Mouse (Mus musculus) hindbrain, embryonic 14.5 days (tissue): ENCODE measurements around the gene Adgb. TPM values are rescaled to one million over a fixed set of nuclear protein-coding genes. Genes with fewer than 3 reads are reported as not detected.
"Not testable (repeated sequence)": the region's sequence is repeated elsewhere in the genome, so short reads cannot be mapped to it uniquely, and the experiment has no call there.

ENCODE experiments used
- ATAC-seq: fragments of 200-750 bp; cut with Nextera tagmentation; 2 replicates; pipeline ENCODE4 v1.8.0; 2017; ENCODE audit warnings: moderate number of reproducible peaks, mild to moderate bottlenecking, moderate TSS enrichment, moderate library complexity; ENCODE audit not compliant: low FRiP score
- DNase-seq: peaks from one replicate; pipeline ENCODE4 v3.0.0-alpha.2; 2015; ENCODE audit warnings: low spot score
- H3K27ac ChIP-seq: fragments of 300-500 bp; sonication (generic); 2 replicates; pipeline ENCODE4 v1.5.1; 2014; ENCODE audit warnings: mild to moderate bottlenecking, moderate library complexity
- H3K27me3 ChIP-seq: fragments of 300-500 bp; sonication (generic); 2 replicates; pipeline ENCODE4 v1.6.1; 2014; ENCODE audit warnings: mild to moderate bottlenecking, low read length, mixed read lengths; ENCODE audit not compliant: control insufficient read depth, insufficient read depth
- H3K36me3 ChIP-seq: fragments of 300-500 bp; sonication (generic); replicated peaks from 2 replicates; pipeline ENCODE4 v1.6.1; 2014; ENCODE audit not compliant: control insufficient read depth, insufficient read depth
- H3K4me1 ChIP-seq: fragments of 300-500 bp; sonication (generic); replicated peaks from 2 replicates; pipeline ENCODE4 v1.6.1; 2014; ENCODE audit warnings: antibody characterized with exemption, low read length, mixed read lengths; ENCODE audit not compliant: control insufficient read depth, insufficient read depth
- H3K4me2 ChIP-seq: fragments of 300-500 bp; sonication (generic); replicated peaks from 2 replicates; pipeline ENCODE4 v1.6.1; 2014; ENCODE audit warnings: mild to moderate bottlenecking, moderate library complexity
- H3K4me3 ChIP-seq: fragments of 300-500 bp; sonication (generic); replicated peaks from 2 replicates; pipeline ENCODE4 v1.5.1; 2014; ENCODE audit warnings: mild to moderate bottlenecking, low read length
- H3K9ac ChIP-seq: fragments of 300-500 bp; sonication (generic); 2 replicates; pipeline ENCODE4 v1.6.1; 2014
- H3K9me3 ChIP-seq: fragments of 300-500 bp; sonication (generic); 2 replicates; pipeline ENCODE4 v1.6.1; 2016; ENCODE audit warnings: low read length; ENCODE audit not compliant: control insufficient read depth
- WGBS: fragments of 180-500 bp; shearing (Covaris S2); extraction: QIAGEN DNeasy Blood & Tissue Kit; methylation state at CpG from one replicate; pipeline ENCODE4 v1.1.7; 2014; 5-methylcytosine and 5-hydroxymethylcytosine counted together
- polyA plus RNA-seq: library from polyadenylated mRNA; unstranded; fragments of >200 nt; fragmentation: Nextera tagmentation; extraction: Ambion mirVana; gene quantifications from 2 replicates; pipeline ENCODE4 v1.2.1, GENCODE M21; 2014

Gene Adgb
- polyA plus RNA-seq, result 0.34 and 0.46 TPM in 2 replicates

DNA sequence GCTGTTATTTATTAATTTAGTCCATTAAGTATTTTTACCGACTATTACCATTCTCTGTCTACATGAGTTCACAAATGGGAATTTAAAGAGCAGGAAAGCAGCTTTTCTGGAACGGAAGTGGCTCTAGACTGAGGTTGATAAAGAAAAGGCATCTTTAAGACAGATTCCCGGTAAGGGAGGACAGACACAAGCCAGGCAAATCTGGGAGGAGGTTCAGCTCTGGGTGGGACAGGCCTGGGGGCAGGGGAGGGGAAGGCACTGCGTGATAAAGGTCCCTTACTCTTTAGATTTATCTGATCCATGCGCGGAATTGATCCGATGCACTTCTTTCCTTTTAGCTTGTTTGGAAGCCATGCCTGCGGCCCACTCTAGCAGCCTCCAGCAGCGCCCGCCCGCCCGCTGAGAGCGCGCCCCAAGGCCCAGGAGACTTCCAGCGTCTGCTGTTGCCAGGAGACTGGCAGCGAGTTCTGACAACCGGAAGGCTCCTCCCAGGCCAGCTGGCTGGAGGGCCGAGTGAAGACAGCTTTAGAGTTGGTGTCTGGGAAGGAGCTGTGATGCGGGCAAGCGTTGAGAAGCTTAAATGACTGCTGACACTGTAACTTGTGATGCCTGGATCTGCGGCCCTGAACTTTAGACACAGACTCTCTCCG, at the start of gene Adgb:
TSS of gene Adgb (minus strand) at position 366 of the 650 bp plus-strand sequence.
- Histone ChIP-seq H3K4me3 (peak within 1 kb of the TSS; percentile 13; the same call in 1 of the 2 replicates), H3K9me3 (no peaks in the 10 kb centered on the region), H3K27ac (no peak within 1 kb of the TSS), H3K4me1 (peaks cover 6% of the 10 kb centered on the region; the same call in 1 of the 2 replicates), H3K4me2 (peak within 1 kb of the TSS; percentile 51), H3K9ac (peak within 1 kb of the TSS; percentile 43), H3K27me3 (no peaks in the 10 kb centered on the region), H3K36me3 (no peaks in the 10 kb centered on the region)
- peak; percentile 69 for DNase-seq
- ATAC-seq, result peak; percentile 86
- WGBS, result 6% methylated on average over 22 of the region's 22 CpGs

DNA sequence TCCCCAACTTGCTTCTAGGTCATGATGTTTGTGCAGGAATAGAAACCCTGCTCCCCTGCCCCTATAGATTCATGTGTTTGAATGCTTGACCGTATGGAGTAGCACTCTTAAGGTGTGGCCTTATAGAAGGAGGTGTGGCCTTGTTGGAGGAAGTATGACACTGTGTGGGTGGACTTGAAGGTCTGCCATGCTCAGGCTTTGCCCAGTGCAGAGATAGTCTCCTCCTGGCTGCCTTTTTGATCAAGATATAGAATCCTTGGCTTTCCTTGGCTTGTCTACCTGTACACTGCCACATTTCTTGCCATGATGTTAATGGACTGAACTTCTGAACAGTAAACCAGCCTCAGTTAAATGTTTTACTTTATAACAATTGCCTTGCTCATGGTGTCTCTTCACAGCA, 8.0 kb upstream of the Adgb start:
- no peak for DNase-seq
- WGBS, result 88% methylated on average over 1 of the region's 1 CpGs
- H3K27ac ChIP-seq, result no peak overlapping the region
- H3K4me1 ChIP-seq, result no peaks in the 10 kb centered on the region
- no peaks in the 10 kb centered on the region for H3K36me3 ChIP-seq
- no peaks in the 10 kb centered on the region for H3K27me3 ChIP-seq
- H3K9ac ChIP-seq, result no peak overlapping the region
- no peak overlapping the region for H3K4me3 ChIP-seq
- ATAC-seq, result no peak
- no peaks in the 10 kb centered on the region for H3K9me3 ChIP-seq
- H3K4me2 ChIP-seq, result no peak overlapping the region

DNA sequence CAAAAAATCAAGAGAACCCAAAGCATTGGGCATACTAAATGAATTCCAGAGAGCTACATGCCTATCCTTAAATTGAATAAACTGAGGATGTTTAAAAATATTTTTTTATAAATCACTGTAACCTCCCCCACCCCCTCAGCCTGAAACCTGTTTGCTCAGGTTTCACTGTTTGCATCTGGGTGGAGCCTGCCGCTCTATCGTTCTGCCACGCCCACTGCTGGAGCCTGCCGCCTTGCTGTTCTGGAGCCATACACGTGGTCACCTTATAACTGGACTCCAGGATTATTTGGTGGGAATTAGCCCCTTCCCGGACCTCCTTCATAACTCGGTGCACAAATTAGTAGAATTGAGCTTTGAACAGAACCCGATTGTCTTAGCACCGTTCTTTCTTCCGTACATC, 5.3 kb upstream of the Adgb start:
- 66% methylated on average over 10 of the region's 10 CpGs for WGBS
- not testable (repeated sequence) for H3K27me3 ChIP-seq, ATAC-seq, H3K4me1 ChIP-seq, H3K9me3 ChIP-seq, H3K27ac ChIP-seq, H3K36me3 ChIP-seq, DNase-seq, H3K4me3 ChIP-seq, H3K9ac ChIP-seq, H3K4me2 ChIP-seq

DNA sequence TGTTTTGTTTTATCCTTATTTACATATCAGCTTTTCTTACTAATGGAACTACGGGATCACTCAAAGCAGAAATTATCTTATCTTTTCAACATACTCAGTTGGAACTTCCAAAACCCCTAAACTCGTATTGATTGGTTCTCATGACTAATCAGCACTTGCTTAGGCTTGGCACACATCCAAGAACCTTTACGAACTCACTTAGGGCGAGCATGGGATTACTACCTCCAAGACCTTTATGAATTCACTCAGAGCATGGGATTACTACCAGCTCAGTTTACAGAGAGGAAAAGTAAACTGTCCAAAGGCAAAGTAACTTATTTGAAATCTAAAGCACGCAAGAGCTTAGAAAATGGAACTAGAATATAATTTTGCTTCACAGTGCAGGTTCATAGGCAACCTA, 4.8 kb upstream of the Adgb start:
- no peaks in the 10 kb centered on the region for H3K27me3 ChIP-seq
- H3K27ac ChIP-seq, result no peak overlapping the region
- DNase-seq (no peak), ATAC-seq (no peak)
- H3K4me2 ChIP-seq, result no peak overlapping the region
- H3K36me3 ChIP-seq, result no peaks in the 10 kb centered on the region
- 74% methylated on average over 5 of the region's 5 CpGs for WGBS
- peaks cover 6% of the 10 kb centered on the region; the same call in 1 of the 2 replicates for H3K4me1 ChIP-seq
- H3K9me3 ChIP-seq, result no peaks in the 10 kb centered on the region
- no peak overlapping the region for H3K4me3 ChIP-seq
- no peak overlapping the region for H3K9ac ChIP-seq

DNA sequence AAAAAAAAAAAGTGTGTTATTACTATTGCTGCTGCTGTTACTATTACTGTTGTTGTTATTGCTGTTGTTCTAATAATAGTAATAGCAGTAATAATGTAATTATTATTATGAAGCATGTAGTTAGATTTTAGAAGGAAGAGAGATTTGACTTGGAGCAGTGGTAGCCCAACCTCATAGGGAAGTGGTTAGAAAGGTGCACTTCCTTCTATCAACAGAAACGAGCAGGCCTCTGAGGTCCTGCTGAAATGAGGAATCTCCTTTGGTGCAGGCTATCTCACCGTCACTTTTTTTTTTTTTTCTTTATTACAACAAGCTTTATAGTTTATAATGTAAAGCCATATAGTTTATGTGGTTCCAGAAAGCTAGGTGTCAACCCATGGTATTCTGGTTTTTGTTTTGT, 4.4 kb upstream of the Adgb start:
- no peaks in the 10 kb centered on the region for H3K36me3 ChIP-seq
- WGBS, result 88% methylated on average over 2 of the region's 2 CpGs

DNA sequence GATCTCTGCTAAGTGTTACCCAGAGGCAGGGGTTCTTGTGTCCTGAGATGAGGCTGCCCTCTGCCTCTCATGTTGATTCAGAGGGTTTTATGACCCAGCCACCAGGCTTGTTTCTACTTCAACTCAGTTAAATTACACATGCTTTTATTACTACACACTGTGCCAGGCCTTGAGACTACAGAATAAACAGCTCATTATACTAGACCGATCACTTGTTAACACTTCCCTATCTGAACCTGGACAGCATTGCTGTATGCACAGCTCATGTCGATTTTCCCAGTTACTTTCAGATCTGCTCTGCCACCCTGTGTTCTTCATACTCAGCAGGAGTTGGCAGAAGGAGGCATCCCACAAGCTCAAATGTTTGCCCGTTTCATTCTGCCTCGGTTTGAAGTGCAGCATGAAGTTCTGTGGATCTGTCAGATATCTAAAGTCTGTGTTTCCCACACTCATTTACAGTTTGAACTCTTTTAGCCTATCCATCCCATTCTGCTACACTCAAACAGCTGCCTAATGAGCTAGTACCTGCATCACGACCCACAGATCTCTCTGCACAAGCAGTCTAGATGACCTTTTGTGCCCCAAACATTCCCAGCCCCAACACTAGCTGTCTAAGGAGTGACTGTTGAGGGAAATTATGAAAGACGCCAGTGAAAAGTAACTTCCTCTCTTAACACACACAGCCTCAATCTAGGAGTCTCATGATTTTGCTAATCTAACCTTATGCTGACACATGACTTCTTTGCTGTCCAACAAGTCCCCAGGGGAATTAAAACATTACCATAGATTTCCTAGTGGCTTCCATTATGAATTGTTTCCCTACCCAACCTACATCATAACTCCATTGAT, 3.2 kb downstream of the Adgb start:
- Histone ChIP-seq H3K27me3 (no peaks in the 10 kb centered on the region), H3K27ac (no peak overlapping the region)

More for the DNA sequence above, 4.4 kb upstream of the Adgb start:
- DNase-seq (no peak), ATAC-seq (no peak)
- Histone ChIP-seq H3K9ac (no peak overlapping the region), H3K9me3 (no peaks in the 10 kb centered on the region), H3K4me3 (no peak overlapping the region), H3K4me1 (peaks cover 6% of the 10 kb centered on the region; the same call in 1 of the 2 replicates), H3K27me3 (no peaks in the 10 kb centered on the region), H3K27ac (no peak overlapping the region), H3K4me2 (no peak overlapping the region)

DNA sequence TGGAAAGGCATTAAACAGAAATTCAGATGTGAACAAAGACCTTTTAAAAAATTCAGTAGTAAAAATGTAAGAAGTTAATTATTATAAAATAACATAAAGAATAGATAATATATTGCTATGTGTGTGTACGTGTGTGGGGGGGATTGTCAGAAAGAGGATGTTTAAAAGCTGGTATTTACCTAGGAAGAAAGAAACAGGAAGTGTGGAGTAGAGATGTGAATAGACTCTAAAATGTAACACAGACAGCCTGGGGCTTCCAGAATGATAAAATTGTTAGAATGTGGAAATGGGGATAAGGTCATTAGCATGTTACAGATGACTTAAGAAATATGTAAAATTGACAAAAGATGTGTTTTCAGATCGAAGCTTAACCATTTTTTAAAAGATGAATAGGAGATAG, 12.0 kb downstream of the Adgb start:
- no peaks in the 10 kb centered on the region for H3K9me3 ChIP-seq
- no peak overlapping the region for H3K27ac ChIP-seq
- H3K4me3 ChIP-seq, result no peak overlapping the region
- 79% methylated on average over 2 of the region's 2 CpGs for WGBS
- no peaks in the 10 kb centered on the region for H3K27me3 ChIP-seq
- no peak overlapping the region for H3K4me2 ChIP-seq
- DNase-seq (no peak), ATAC-seq (no peak)
- no peak overlapping the region for H3K9ac ChIP-seq
- no peaks in the 10 kb centered on the region for H3K4me1 ChIP-seq
- H3K36me3 ChIP-seq, result no peaks in the 10 kb centered on the region

More for the DNA sequence above, 3.2 kb downstream of the Adgb start:
- Histone ChIP-seq H3K4me3 (no peak overlapping the region), H3K9ac (no peak overlapping the region), H3K4me1 (peaks cover 6% of the 10 kb centered on the region; the same call in 1 of the 2 replicates), H3K4me2 (no peak overlapping the region), H3K9me3 (no peaks in the 10 kb centered on the region), H3K36me3 (no peaks in the 10 kb centered on the region)
- DNase-seq, result no peak
- 59% methylated on average over 6 of the region's 6 CpGs for WGBS
- ATAC-seq, result no peak

DNA sequence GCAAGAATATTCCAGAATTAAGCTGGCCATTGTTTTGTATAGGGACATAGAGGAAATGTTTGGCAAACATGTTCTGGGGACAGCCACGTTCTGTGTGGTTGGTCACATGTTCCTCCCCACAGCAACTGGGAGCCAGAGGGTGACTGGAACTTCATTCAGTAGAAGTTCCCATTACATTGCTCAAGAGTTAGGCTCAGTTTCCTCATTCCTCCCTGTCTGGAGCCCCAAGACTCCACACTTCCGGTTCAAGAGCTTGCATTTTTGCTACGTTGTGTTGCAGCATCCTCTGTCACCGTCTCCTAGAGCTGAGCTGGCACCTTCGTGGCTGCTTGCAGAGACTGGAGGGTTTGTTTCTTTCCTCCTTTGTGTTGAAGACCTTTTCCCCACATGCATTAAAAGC, 15.1 kb downstream of the Adgb start:
- Histone ChIP-seq H3K9me3 (no peaks in the 10 kb centered on the region), H3K27me3 (no peaks in the 10 kb centered on the region), H3K36me3 (no peaks in the 10 kb centered on the region), H3K27ac (no peak overlapping the region), H3K4me2 (no peak overlapping the region), H3K9ac (no peak overlapping the region), H3K4me3 (no peak overlapping the region), H3K4me1 (no peaks in the 10 kb centered on the region)
- WGBS, result 93% methylated on average over 5 of the region's 5 CpGs
- ATAC-seq (no peak), DNase-seq (no peak)

DNA sequence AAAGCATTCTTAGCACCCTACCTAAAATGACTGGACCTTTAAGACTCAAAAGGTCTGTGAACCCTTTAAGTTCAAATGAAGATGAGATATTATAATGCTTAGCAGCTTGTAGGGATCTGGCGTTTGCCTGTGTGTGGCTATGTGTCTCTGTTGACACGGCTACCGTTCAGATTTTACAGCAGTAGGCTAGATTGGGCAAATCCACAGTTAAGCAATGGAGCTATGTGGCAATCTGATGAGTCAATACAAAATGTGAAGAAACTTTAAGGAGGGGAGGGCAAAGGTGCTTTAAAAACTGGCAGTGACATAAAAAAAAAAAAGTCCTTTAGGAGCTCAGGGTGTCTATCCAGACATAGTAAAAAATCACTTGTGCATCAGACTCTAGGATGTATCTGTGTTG, 23.1 kb downstream of the Adgb start:
- no peaks in the 10 kb centered on the region for H3K27me3 ChIP-seq
- 83% methylated on average over 3 of the region's 3 CpGs for WGBS
- no peak overlapping the region for H3K9ac ChIP-seq
- no peak overlapping the region for H3K4me2 ChIP-seq
- no peaks in the 10 kb centered on the region for H3K9me3 ChIP-seq
- no peak for ATAC-seq
- no peaks in the 10 kb centered on the region for H3K4me1 ChIP-seq
- no peak for DNase-seq
- no peak overlapping the region for H3K27ac ChIP-seq
- no peak overlapping the region for H3K4me3 ChIP-seq
- no peaks in the 10 kb centered on the region for H3K36me3 ChIP-seq
